Mouse (Mus musculus) heart, postnatal 4 days (tissue): ENCODE data around the gene Trim80. TPM values are rescaled to one million over a fixed set of nuclear protein-coding genes. Genes with fewer than 3 reads are reported as not detected.
"Not testable (repeated sequence)": the region's sequence is repeated elsewhere in the genome, so short reads cannot be mapped to it uniquely, and the experiment has no call there.

Experiments used
- DNase-seq: peaks from one replicate; pipeline ENCODE4 v3.0.0; 2021
- total RNA-seq, 2 experiments: library from RNA; stranded (reverse); gene quantifications; 2 replicates each; pipeline ENCODE4 v1.2.3; 2021

Trim80 gene
- total RNA-seq, 2 experiments from 2014 or later, result not detected

DNA sequence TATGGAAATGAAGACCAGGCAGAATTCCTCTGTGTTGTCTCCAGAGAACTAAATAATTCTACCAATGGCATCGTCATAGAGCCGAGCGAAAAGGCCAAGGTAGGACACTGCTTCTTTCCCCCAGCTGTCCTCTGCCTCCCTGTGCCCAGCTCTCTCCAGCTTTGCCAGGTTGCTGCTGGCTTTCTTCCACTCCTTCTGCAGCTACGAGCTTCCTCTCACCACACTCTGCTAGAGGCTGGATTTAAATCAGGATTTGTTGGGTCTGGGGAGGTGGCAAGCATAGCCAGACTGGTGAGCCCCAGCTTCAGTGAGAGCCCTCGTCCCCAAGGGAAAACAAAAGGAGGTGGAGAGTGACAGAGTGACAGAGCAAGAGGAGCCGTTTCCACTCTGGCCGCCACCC is 11.0 kb upstream of the Trim80 start:
- DNase-seq, result no peak

DNA sequence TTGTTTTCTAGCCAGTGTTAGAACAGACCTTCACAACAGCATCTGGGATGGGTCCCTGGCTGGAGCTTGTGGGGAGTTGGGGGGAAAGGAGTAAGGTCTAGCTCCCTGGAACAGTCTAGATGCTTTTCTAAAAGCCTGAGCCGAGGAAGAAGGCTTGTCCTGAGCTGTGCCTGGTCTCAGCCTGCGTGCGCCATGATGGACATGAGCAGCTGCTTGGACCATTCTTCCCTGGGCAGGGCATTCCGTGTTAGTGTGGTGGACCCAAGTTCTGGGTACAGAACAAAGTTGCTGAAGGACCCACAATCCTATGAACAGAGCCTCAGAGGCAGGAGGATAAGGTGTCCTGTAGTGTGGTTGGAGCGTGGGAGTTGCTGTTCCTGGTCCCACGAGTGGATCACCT is 9.8 kb upstream of the Trim80 start:
- no peak for DNase-seq

DNA sequence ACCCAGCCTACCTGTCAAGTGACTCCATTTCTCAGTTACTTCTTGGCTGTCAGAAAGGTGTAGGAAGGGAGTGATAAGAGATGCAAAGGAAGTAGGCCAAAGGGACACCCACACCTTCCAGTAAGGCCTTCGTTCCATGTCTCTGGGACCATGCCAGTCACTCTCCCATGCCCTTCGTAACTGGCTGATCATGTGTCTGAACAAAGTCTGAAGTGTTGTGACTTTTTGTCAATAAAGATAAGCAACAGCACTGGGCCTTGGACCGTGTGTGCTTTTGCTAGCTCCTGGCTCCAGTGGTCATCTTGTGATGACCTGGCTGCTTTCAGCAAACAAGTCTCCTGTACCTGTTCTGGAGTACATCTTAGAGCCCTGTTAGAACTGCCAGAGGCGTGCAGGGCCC is 7.5 kb upstream of the Trim80 start:
- DNase-seq, result no peak

DNA sequence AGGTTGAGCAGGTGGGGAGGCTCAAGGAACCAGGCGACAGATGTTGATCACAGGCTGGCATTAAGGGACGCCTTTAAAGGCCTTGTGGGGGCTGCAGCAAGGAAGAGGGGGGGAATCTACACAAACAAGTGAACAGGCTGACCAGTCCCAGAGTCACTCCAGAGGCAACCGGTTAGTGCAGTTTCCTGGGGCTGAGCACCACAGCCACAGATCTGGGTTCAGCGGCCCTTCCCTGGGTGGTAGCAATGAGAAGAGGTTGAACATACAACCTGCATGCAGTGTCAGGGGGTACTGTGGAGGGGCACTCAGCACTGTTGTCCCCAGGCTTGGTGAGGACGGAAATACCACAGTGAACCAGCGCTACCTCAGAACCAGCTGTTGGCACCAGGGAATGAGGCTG is 7.0 kb upstream of the Trim80 start:
- no peak for DNase-seq

DNA sequence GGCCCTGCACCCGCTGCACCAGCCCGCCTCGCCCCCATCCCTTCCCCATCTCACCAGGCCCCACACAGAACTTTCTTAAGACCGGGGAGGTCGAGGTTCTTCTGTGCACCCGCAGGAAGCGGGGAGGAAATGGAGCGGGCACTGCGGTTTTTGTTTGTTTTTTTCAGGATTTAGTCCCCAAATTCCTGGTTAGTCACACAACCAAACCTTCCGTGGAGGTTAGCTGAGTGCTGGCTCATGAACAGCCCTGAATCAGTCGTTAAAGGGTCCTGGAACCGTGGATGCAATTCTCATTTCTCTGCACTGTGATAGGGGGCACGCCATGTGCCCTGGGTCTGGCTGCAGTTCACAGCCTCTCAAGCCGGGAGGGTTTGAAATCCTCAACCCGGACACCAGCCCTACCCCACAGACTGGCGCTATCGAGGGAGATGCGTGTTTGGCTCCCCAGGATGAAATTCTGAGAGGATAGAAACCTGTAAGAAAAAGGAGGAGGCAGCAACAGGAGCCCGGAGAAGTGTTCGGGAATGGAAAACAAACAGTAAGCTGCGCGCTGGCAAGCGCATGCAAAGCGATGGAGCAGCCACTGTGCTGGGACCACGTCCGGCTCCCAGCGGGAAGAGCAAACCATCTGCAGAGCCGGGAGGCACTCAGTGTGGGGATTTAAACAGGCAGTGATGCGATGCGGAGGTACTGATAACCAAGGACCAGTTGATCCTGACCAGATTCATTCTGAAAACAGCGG is 4.6 kb upstream of the Trim80 start:
- peak; percentile 51 for DNase-seq

DNA sequence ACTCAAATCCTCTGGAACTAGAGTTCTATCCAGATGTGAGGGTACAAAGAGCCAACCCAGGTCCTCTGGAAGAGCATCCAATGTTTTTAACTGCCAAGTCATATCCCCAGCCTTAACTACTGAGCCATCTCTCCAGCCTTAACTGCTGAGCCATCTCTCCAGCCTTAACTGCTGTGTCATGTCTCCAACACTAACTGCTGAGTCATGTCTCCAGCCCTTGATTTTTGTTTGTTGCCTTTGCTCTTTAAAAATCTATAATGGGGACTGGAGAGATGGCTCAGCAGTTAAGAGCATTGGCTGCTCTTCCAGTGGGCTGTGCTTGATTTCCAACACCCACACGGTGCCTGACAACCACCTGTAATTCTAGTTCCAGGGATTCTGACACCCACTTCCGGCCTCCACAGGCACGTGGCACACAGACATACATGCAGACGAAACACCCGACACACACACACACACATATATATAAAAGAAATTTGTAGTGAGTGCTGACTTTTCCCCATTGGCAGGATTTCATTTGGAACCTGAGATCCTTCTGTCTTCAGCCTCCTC is 2.7 kb upstream of the Trim80 start:
- no peak for DNase-seq

DNA sequence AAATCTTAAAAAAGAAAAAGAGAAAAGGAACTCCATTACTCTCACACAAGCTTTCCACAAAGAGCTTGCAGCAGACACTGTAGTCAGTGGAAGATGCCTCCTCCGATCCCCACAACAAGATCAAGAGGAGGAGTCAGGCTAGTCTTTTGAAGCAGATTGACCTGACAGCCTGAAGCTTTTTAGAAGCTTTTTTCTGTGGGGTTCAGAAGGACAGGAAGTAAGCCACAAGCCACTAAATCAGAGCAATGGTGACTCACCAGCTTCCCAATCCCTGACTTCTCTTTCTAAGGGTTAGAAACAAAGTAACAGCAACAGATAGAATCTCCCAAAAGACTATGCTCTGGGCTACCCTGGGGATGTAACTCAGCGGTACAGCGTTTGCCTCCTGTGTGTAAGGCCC is 1.0 kb upstream of the Trim80 start:
- no peak for DNase-seq

DNA sequence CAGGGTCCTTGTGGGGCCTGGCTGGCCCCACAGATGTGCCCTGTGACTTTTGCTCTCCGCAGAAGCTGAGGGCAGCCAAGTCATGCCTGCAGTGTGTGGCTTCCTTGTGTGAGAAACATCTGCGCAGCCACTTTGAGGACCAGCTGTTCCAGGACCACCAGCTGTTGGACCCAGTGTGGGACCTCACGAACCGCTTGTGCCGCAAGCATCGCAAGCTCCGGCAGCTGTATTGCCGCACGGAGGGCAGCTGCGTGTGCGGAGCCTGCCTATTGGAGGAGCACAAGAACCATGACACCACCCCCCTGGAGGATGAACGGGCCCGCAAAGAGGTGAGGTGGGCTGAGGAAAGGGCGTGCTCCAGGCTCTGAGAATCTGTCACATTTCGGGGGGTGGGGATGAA is 1.1 kb downstream of the Trim80 start:
- DNase-seq, result no peak

DNA sequence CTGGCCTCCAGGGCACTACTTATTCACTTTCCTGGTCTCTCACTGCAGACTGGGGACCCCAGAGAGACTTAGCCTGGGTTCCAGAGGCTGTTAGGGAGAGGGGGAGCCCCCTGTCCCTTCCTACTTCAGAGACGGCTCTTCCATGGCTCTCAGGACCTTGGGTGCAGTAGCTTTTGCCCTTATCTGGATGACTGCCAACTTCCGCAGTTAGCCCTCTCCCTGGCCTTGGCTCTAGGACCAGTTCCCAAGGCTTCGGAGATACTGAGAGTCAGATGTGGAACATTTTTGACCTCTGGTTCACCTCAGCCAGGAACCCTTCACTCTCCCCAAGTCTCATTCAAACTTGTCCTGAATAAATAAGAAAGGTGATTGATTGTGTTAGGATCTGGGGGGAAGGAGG is 6.6 kb downstream of the Trim80 start:
- DNase-seq, result peak; percentile 66

DNA sequence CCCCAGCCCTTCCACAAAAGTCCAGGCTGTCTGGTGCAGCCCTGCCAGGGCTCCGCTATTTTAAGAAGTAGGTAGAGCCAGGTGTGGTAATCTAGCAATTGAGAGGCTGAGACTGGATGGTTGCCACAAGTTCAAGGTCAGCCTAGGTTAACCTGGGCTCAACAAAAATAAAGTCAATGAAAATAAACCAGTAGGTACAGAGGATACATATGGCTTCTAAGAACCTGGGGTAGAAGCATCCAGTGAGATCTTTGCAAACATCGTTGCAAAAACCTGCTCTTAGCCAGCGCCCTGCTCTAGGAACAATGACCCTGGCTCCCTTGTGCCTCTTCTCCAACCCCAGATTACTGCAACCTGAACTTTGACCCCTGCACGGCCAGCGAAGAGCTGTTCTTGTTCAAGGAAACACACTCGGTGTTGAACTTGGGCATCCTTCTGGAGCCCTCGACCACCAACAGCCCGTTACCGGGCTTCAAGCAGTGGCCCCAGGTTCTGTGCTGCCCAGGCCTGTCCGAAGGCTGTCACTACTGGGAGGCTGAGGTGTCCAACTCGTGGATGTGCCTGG is 7.1 kb downstream of the Trim80 start:
- peak; percentile 33 for DNase-seq

DNA sequence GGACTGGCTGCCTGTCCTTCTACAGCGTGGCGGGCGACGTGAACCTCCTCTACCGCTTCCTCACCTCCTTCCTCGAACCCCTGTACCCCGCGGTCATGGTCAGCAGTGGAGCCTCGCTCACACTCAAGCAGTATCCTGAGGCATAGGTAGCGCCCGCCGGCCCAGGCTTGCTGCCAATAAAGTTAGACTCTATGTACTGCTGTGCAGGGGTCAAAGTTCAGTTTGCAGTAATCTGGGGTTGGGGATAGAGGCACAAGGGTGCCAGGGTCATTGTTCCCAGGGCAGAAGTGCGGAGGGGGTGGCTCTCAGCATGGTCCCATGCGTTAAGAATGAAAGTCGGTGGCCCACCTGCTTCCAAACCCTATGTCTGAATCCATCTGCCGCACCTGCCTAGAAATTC is 7.7 kb downstream of the Trim80 start:
- DNase-seq, result no peak

DNA sequence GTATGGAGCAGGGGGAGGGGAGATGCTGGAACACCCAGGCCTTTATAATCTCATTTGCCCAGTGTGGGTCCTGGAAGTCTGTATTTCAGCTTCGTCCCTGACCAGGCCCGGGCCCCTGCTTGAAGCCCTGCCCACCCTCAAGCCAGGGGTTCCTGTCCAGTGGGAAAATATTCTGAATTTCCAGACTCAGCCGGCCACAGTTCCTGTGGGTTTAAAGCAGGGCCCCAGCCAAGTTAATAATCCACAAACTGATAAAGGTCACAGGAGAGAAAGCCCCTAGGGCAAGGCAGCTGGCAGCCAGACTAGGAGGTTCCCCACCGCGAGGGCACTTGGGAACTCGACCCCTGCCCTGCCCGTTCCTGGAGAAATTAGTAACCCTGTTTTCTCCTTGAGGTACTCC is 8.7 kb downstream of the Trim80 start:
- no peak for DNase-seq

DNA sequence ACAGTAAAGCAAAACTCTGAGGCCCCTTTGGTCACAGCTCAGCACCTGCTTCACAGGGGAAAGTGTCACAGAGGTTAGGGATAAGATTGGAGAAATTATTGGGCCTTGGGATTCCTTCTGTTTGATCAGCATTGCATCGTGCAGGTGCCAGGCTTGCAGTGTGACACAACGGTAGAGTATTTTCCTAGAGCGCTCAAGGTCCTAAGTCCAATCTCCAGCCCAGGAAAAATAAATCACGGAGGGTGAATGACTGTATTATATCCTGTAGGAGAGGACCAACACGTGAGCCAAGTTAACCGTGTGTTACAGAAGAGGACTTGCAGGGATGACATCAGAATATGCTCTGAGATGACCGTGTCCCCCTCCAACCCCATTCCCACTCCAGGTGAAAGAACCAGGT is 9.8 kb downstream of the Trim80 start:
- no peak for DNase-seq

DNA sequence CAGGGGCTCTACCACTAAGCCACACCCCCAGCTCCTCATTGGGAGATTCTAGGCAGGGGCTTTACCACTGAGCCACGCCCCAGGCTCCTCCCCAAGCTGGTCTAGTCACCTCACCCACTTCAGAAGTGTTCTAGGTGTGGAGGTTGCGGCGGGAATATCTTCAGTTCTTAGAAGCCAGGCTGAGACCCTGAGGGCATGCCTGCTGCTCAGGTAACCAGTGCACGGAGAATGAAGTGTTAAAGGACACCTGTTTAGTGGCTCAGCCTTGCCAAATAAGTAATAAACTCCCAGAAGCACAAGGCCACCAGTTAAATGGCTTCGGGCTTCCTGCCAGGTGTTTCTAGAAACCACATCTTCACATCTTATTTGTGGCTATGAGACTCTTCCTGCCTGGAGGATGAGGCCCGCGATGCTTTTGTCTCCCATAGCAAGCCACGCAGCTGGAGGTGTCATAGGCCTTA is 11.5 kb downstream of the Trim80 start:
- no peak for DNase-seq

DNA sequence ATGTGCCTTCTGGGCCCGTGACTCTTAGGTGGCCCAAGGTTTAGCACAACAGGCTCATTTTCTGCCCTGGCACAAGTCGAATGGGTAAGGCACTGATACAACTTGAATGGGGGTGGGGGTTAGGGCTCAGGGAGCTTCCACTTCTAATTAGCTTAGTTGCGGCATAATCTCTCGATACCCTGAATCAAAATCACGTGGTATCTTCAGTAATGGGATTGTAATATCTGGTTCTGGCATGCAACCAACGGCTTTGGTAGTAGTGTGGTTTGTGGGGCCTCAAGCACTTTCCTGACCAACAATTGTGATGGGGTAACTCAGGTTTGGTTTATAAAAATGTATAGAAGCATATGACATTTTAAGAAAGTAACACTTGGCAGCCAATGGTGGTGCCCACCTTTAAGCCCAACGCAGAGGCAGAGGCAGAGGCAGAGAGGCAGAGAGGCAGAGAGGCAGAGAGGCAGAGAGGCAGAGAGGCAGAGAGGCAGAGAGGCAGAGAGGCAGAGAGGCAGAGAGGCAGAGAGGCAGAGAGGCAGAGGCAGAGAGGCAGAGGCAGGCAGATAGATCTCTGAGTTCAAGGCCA is 12.0 kb downstream of the Trim80 start:
- DNase-seq, result no peak

DNA sequence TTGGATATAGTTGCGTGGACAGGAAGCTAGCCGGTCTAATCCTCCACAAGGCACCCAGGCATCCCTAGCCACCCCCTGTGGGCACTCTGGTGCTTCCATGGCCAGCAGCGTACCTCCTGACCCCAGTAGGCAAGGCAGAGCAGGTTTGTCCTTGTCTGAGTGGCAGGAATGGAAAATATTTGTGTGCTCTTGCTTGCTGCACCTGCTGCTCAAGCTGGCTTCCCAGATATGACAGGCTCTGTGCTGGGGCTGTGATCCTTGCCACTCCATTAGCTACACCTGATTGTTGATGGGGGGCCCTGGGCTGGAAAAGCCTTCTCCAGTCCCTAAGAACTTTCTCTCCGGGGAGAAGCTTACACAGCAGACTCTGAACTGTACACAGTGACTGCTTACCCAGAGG is 13.0 kb downstream of the Trim80 start:
- DNase-seq, result no peak

DNA sequence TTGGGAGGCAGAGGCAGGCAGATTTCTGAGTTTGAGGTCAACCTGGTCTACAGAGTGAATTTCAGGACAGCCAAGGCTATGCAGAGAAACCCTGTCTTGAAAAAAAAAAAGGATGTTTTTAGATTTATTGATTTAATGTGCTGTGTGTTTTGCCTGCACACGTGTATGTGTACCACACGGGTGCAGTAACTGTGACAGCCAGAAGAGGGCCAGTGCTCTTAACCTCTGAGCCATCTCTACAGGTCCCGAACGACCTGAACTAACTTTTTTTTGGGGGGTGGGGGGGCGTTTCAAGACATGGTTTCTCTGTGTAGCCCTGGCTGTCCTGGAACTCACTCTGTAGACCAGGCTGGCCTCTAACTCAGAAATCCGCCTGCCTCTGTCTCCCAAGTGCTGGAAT is 14.5 kb downstream of the Trim80 start:
- not testable (repeated sequence) for DNase-seq

DNA sequence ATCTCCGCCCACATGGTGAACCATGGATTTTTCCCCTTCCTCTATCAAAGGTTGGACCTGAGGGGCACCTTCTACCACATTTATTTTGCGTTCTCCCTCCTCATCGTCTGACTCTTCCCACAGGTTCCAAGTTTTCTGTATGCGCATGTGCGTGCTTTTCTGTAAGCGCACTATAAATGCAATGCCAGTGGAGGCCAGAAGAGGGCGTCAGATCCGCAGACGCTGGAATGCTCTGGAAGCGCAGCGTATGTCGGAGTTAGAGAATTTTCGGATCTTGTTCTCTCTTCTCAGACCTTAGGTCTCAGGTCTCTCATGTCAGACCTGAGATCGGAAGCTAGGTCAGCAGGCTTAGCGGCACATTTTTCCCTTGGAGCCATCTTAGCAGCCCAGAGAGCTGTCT is 15.3 kb downstream of the Trim80 start:
- no peak for DNase-seq

DNA sequence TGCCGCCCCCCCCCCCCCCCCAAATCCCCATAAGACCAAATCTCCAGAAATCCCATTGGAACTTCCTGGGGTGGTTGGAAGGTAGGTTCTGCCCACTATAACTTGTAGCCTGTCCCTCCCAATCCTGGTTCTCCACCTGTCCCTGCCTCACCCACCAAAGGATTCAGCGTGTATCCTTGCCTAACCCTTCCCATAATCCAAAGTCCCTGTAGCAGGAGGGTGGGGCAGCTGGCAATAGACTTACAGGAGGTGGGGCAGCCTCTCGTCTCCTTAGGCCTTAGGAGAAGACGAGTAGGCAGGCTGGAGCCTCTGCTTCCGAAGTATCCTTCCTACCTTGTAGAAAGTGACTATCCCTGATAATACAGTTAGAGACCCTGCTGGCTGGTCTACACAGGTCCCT is 15.8 kb downstream of the Trim80 start:
- no peak for DNase-seq

DNA sequence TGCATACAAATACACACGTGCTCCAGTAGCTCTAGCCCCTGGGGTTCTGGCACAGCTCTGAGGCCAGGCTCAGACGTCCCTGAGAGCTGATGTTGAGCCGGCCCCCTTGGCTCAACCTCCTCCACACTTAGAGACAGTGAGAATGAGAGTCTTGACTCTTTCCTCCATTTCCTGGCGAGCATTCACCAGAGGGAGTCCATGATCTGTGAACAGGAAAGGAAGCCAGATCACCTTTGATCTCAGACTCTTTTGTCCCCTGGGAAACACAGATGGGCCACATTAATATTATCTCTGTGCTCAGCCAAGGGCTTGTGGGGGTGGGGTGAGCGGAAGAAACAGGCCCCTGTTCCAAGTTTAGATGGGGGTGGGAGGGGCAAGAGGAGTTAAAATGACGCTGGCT is 17.1 kb downstream of the Trim80 start:
- no peak for DNase-seq

DNA sequence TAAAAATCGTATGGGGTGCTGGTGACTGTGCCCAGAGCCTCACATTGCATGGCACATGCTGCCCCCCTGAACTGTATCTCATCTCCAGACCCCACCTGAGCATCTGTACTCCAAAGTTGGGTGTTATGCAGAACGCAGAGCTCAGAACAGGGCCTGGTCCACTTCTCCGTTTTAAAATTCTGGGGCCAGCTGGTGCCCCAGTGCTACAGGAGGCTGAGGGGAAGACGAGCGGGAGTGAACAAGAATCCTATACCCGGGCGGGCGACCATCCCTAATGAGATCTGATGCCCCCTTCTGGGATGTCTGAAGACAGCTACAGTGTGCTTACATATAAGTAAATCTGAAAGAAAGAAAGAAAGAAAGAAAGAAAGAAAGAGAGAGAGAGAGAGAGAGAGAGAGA is 20.6 kb downstream of the Trim80 start:
- DNase-seq, result no peak

DNA sequence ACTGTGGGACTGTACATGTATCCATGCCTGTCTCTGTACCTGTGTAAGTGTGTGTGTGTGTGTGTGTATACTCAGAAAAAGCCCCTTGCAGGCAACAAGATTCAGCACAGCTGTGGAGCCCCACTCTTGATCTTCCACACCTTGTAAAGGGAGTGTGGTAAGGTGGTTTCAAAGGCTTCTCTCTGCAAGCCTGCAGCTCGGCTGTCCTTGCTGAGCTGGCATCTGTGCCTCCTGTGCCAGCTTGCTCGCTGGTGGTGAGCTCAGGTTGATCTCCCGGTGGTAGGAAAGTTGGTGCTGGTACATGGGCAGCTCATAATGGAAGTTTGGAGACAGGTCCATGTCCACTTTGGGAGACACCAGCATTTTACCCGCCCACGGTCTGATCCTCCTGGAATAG is 21.5 kb downstream of the Trim80 start:
- DNase-seq, result no peak

DNA sequence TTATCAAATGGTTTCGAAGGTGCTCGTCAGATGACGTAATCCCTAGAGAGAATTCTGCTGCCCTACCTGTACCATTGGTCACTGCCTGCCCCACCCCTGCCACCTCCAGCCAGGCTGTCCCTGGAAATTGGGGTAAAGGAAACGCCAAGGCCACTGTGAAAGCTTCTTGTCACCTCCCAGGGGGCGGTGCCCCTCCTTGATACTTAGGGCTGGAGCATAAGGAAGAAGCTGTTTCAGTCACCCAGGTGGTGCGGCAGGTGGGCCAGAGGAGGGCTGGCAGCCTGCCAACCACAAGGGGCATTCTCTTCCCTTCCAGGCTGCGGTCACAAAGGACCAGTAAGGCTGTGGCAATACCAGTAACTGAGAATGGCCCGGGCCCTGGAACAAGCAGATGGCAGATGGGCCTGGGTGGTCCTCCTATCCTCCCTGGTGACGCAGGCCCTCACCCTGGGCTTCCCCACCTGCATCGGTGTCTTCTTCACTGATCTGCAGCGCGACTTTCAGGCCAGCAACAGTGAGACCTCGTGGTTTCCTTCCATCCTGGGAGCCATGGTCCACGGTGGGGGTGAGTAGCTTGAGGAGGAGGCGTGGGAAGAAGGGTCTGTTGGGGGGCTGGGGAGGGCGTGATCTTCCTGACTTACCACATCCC is 22.0 kb downstream of the Trim80 start, which contains the start of gene Slc16a5:
Gene Slc16a5, plus strand, starts transcription at position 232 of the 649 bp plus-strand sequence.
- no peak for DNase-seq
